Mouse (Mus musculus) liver, embryonic 13.5 days (tissue): ENCODE data around the gene Grn. TPM values are rescaled to one million over a fixed set of nuclear protein-coding genes. Genes with fewer than 3 reads are reported as not detected.
A peak's percentile ranks its signal among the peaks of the same experiment; 100 is the strongest.
"Not testable (repeated sequence)": the region's sequence is repeated elsewhere in the genome, so short reads cannot be mapped to it uniquely, and the experiment has no call there.

Experiments
- ATAC-seq: fragments of 200-750 bp; cut with Nextera tagmentation; 2 replicates; pipeline ENCODE4 v1.8.0; 2017; ENCODE audit warnings: low read depth, mild to moderate bottlenecking, moderate number of reproducible peaks, moderate library complexity
- DNase-seq: peaks from one replicate; pipeline ENCODE4 v3.0.0; 2022
- H3K27ac ChIP-seq: fragments of 300-500 bp; sonication (generic); 2 replicates; pipeline ENCODE4 v1.5.1; 2015; ENCODE audit warnings: moderate library complexity, mild to moderate bottlenecking, inconsistent platforms
- H3K27me3 ChIP-seq: fragments of 300-500 bp; sonication (generic); 2 replicates; pipeline ENCODE4 v1.6.1; 2015; ENCODE audit warnings: mild to moderate bottlenecking, inconsistent platforms
- H3K36me3 ChIP-seq: fragments of 300-500 bp; sonication (generic); 2 replicates; pipeline ENCODE4 v1.6.1; 2015; ENCODE audit warnings: mild to moderate bottlenecking, inconsistent platforms
- H3K4me1 ChIP-seq: fragments of 300-500 bp; sonication (generic); replicated peaks from 2 replicates; pipeline ENCODE4 v1.6.1; 2015; ENCODE audit warnings: inconsistent platforms
- H3K4me2 ChIP-seq: fragments of 300-500 bp; sonication (generic); 2 replicates; pipeline ENCODE4 v1.6.1; 2015; ENCODE audit warnings: inconsistent platforms, mild to moderate bottlenecking, moderate library complexity
- H3K4me3 ChIP-seq: fragments of 300-500 bp; sonication (generic); replicated peaks from 2 replicates; pipeline ENCODE4 v1.5.1; 2015; ENCODE audit warnings: mild to moderate bottlenecking, inconsistent platforms
- H3K9ac ChIP-seq: fragments of 300-500 bp; sonication (generic); 2 replicates; pipeline ENCODE4 v1.6.1; 2015; ENCODE audit warnings: mild to moderate bottlenecking, inconsistent platforms
- H3K9me3 ChIP-seq: fragments of 300-500 bp; sonication (generic); replicated peaks from 2 replicates; pipeline ENCODE4 v1.6.1; 2016; ENCODE audit warnings: inconsistent platforms
- WGBS: fragments of 180-500 bp; shearing (Covaris S2); methylation state at CpG from one replicate; pipeline ENCODE4 v1.1.7; 2015; ENCODE audit not compliant: insufficient replicate concordance; 5-methylcytosine and 5-hydroxymethylcytosine counted together
- polyA plus RNA-seq: library from polyadenylated mRNA; unstranded; fragments of >200 nt; fragmentation: Nextera tagmentation; extraction: Ambion mirVana; gene quantifications from 2 replicates; pipeline ENCODE4 v1.2.1, GENCODE M21; 2015

Gene Grn
- 59.5 and 63.3 TPM in 2 replicates for polyA plus RNA-seq

DNA sequence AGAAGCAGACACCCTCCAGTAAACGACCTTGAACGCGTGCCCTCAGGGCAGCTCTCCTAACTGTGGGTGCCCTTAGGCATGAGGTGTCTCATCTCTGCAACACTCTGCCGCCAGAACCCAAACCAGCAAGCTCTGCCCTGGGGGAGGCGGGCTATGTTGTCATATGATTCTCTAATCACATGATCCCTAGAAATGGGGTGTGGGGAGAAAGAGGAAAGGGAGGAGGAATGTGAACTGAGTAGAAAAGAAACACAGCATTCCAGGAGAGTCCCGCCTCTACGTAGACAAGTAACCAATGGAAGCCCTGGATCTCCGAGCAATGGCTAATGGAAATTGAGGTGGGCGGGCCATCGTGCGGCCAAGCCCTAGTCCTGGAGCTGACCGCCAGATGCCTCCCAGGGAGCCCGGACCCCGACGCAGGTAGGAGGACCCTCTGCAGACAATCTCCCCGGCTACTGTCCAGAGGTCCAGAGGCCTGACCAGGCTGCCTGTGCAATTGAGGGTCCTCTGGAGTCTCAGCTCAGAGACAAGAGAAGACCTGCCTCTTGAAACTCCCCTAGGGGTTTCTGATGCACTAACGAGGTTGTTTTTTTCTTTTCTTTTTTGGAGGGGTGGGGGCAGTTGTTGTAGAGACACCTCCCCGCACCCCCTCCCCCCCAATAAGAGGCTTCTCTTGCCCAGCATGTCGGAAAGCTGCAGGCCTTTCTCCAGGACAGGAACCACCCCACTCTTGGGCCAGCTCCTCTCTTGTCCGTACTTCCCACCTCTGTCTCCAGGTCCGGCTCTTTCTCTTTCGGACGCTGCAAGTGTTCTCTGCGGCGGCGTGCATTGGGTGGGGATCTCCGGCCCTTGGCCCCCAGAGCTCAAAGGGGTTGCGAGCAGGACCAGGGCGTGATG lies at the start of gene Grn:
Gene Grn (plus strand): TSS at position 195 of the 897 bp plus-strand sequence.
- Histone ChIP-seq H3K4me3 (peak within 1 kb of the TSS; percentile 67), H3K27me3 (0 out of 2 replicates have a peak, but pooled peaks cover 19% of the 10 kb centered on the region), H3K27ac (peak within 1 kb of the TSS; percentile 83), H3K36me3 (peaks cover 5% of the 10 kb centered on the region; the same call in 1 of the 2 replicates), H3K4me2 (peak within 1 kb of the TSS; percentile 94), H3K9me3 (no peaks in the 10 kb centered on the region), H3K4me1 (peaks cover 38% of the 10 kb centered on the region), H3K9ac (peak within 1 kb of the TSS; percentile 80)
- DNase-seq (peak; percentile 82), ATAC-seq (peak; percentile 87)
- 2% methylated on average over 29 of the region's 29 CpGs for WGBS

DNA sequence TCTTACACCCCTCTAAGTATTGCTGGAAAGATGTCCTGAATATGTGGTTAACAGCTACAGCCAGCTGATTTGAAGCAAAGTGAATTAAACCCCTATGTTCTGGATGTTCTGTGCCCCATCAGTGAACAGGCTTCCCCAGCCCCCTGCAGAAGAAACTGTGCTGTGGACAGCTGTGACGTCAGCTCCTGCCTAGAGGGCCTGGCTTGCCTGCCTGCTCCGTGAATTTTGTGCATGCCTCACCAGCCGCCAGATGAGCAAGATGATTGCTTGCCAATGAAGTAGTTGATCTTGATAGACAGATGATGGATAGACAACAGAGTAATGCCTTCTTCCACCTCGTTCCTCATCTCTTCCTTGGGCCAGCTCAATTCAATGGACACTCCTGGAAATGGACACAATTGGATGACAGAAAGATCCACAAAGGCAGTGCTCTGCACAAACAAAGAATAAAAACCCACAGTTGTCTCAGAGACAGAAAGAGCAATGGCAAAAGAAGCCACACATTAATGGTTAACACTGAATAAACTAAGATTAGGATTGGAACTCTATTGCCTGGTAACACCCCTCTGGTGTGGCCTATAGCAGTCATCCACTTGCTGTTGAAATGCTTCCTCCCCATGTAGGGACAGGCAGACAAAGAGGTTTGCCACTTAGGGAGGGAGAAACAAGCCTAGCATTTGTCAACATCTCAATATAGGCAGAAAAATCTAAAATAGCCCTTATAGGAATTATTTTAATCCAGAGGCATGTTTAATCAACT lies 48.6 kb upstream of the Grn start:
- 0 out of 2 replicates have a peak, but pooled peaks have one; percentile 26 for ATAC-seq
- Histone ChIP-seq H3K27ac (peak overlapping the region; percentile 65), H3K9me3 (peaks cover 10% of the 10 kb centered on the region), H3K27me3 (peaks cover 23% of the 10 kb centered on the region), H3K4me3 (no peak overlapping the region), H3K4me2 (peak overlapping the region; percentile 19), H3K36me3 (0 out of 2 replicates have a peak, but pooled peaks cover 2% of the 10 kb centered on the region), H3K4me1 (peaks cover 77% of the 10 kb centered on the region), H3K9ac (peak overlapping the region; percentile 41; the same call in 1 of the 2 replicates)
- no peak for DNase-seq
- WGBS = 44% methylated on average over 4 of the region's 4 CpGs

- peaks cover 65% of the 10 kb centered on the region for H3K4me1 ChIP-seq
- H3K9me3 ChIP-seq = peaks cover 10% of the 10 kb centered on the region
- H3K27ac ChIP-seq = peak overlapping the region; percentile 58
- no peak overlapping the region for H3K4me2 ChIP-seq
- H3K27me3 ChIP-seq = peaks cover 30% of the 10 kb centered on the region
- DNase-seq (no peak), ATAC-seq (peak; percentile 47)
- H3K36me3 ChIP-seq = 0 out of 2 replicates have a peak, but pooled peaks cover 2% of the 10 kb centered on the region
- 59% methylated on average over 3 of the region's 3 CpGs for WGBS
- peak overlapping the region; percentile 58; the same call in 1 of the 2 replicates for H3K9ac ChIP-seq
- H3K4me3 ChIP-seq = no peak overlapping the region
Observed at GRCm38 (mm10) chr11:102382794-102383193, 47.3 kb upstream of the Grn start.

DNA sequence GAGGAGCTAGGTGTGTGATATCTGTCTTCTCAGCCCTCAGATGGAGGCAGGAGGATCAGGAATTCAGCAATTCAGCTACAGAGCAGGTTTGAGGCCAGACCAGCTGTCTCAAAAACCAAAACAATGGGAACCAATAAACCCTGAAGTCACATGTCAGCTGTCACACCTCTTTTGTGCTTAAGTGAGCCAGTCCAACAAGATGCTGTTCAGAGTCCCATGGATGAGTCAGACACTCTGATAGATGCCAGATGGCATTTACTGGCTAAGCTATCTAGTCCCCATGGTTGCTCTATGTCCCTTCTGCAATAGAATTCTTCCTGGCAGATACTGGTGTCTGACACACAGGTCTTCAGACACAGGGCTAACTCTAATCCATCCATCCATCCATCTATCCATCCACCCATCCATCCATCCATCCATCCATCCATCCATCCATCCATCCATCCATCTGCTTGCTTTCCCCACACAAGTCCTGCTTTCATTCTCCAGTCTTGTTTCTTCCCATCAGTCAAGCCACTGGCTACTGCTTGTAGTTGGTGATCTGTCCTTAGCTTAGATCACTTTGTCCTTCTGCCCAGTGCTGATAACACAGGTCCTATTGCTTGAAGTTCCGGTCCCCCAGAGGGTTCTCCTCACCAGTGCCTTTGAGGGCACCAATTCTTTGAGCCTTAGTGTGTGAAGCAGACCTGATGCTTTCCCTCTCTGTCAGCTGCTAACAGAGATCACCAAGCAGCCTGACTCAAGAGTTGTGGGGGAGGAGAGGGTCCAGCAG lies 46.6 kb upstream of the Grn start:
- 28% methylated on average over 1 of the region's 1 CpGs for WGBS
- DNase-seq (no peak), ATAC-seq (peak; percentile 40; the same call in 1 of the 2 replicates)
- Histone ChIP-seq H3K27me3 (peaks cover 34% of the 10 kb centered on the region), H3K4me2 (no peak overlapping the region), H3K9me3 (peaks cover 10% of the 10 kb centered on the region), H3K4me1 (peaks cover 60% of the 10 kb centered on the region), H3K36me3 (0 out of 2 replicates have a peak, but pooled peaks cover 2% of the 10 kb centered on the region), H3K4me3 (no peak overlapping the region), H3K9ac (peak overlapping the region; percentile 58), H3K27ac (peak overlapping the region; percentile 58)

DNA sequence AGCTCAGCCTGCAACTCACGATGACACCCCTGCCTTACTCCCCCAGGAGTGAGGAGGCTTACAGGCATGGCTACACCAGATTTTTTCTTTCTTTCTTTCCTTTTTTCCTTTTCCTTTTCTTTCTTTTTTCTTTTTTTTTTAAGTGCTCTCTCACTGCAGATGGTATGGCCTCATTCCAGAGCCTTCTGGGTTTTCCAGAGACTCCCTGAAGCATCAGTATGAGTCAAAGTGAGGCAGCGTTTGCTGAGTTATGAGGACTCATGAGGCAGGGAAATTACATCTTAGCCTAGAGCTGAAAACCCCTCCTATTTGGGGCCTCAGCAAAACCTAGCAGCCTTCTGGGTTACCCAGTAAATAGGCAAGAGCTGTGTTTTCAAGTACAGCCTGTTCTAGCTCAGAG lies 45.7 kb upstream of the Grn start:
- DNase-seq = no peak
- Histone ChIP-seq H3K9me3 (0 out of 2 replicates have a peak, but pooled peaks cover 1% of the 10 kb centered on the region), H3K27ac (no peak overlapping the region; the same call in 1 of the 2 replicates), H3K27me3 (peaks cover 27% of the 10 kb centered on the region), H3K4me1 (peaks cover 60% of the 10 kb centered on the region), H3K4me2 (no peak overlapping the region), H3K9ac (peak overlapping the region; percentile 58), H3K36me3 (no peaks in the 10 kb centered on the region), H3K4me3 (no peak overlapping the region)
- ATAC-seq = no peak
- WGBS = 47% methylated on average over 2 of the region's 2 CpGs

- Histone ChIP-seq H3K36me3 (no peaks in the 10 kb centered on the region), H3K27ac (no peak overlapping the region), H3K9ac (no peak overlapping the region), H3K4me1 (peaks cover 57% of the 10 kb centered on the region), H3K27me3 (peaks cover 30% of the 10 kb centered on the region), H3K4me2 (no peak overlapping the region), H3K9me3 (no peaks in the 10 kb centered on the region), H3K4me3 (no peak overlapping the region)
- DNase-seq = no peak
- WGBS = 26% methylated on average over 4 of the region's 4 CpGs
- no peak for ATAC-seq
Observed at GRCm38 (mm10) chr11:102385075-102385474, 45.0 kb upstream of the Grn start.

DNA sequence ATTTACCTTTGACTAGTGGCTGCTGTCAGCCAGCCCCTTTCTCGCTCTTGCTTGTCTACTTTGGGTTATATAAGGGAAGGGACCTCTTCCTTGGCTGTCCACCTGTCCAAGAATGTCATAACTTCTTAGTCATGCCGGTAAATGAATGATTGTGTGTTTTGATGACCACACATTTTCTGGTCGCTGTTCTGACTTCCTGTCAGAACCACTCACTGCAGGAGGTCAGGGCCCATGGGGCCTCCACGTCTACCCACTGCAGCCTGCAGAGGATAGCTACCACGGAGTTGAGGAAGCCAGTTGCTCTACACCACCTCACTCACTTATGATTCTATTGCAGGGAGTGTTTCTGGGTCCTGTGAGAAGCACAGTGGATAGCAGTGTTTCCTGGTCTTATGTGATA lies 44.0 kb upstream of the Grn start:
- H3K27me3 ChIP-seq = peaks cover 38% of the 10 kb centered on the region
- H3K4me2 ChIP-seq = no peak overlapping the region
- H3K4me1 ChIP-seq = peaks cover 47% of the 10 kb centered on the region
- no peak for ATAC-seq
- no peaks in the 10 kb centered on the region for H3K9me3 ChIP-seq
- no peak for DNase-seq
- H3K27ac ChIP-seq = no peak overlapping the region
- peak overlapping the region; percentile 13; the same call in 1 of the 2 replicates for H3K9ac ChIP-seq
- 33% methylated on average over 5 of the region's 5 CpGs for WGBS
- H3K4me3 ChIP-seq = no peak overlapping the region
- no peaks in the 10 kb centered on the region for H3K36me3 ChIP-seq

DNA sequence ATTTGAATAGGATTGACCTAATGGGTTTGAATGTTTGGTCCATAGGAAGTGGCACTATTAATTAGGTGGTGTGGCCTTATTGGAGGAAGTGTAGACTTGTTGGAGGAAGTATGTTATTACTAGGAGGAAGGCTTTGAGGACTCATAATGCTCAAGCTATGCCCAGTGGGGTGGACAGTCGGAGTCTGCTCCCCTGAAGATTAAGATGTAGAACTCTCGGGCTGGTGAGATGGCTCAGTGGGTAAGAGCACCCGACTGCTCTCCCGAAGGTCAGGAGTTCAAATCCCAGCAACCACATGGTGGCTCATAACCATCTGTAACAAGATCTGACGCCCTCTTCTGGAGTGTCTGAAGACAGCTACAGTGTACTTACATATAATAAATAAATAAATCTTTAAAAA lies 40.7 kb upstream of the Grn start:
- ATAC-seq, H3K36me3 ChIP-seq, H3K9ac ChIP-seq, H3K9me3 ChIP-seq, H3K4me2 ChIP-seq, H3K27ac ChIP-seq, DNase-seq, H3K4me3 ChIP-seq: not testable (repeated sequence)
- Histone ChIP-seq H3K27me3 (peaks cover 70% of the 10 kb centered on the region), H3K4me1 (peaks cover 35% of the 10 kb centered on the region)
- 76% methylated on average over 4 of the region's 5 CpGs for WGBS

GRCm38 (mm10) chr11:102392441-102393237 lies 37.5 kb upstream of the Grn start:
- no peaks in the 10 kb centered on the region for H3K9me3 ChIP-seq
- no peak overlapping the region for H3K27ac ChIP-seq
- H3K4me1 ChIP-seq = peaks cover 31% of the 10 kb centered on the region
- H3K4me3 ChIP-seq = peak overlapping the region; percentile 46
- peak overlapping the region; percentile 74 for H3K4me2 ChIP-seq
- no peak for DNase-seq
- peaks cover 82% of the 10 kb centered on the region for H3K27me3 ChIP-seq
- no peak for ATAC-seq
- H3K36me3 ChIP-seq = no peaks in the 10 kb centered on the region
- H3K9ac ChIP-seq = peak overlapping the region; percentile 27
- WGBS = 17% methylated on average over 15 of the region's 15 CpGs

DNA sequence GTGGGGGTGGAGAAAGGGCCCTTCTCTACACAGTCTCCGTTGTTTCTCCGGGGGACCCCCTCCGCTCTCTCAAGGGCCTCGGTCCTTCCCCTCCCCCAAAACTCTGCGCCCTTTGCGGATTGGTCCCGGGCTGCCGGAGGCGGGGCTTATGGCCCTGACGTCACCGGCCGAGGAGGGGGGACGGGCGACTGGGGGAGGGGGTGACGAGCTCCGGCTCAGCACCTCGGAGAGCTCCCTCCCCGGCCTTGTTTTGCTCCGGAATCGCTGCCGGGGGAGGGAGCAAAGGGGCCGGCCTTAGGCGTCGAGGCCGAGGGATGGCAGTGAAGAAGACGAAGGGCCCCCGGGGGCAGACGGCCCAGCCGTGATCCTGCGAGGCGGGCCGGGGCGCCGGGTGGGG lies 36.9 kb upstream of the Grn start, which contains the start of gene Rundc3a:
Gene Rundc3a (plus strand): TSS at position 166 of the 397 bp plus-strand sequence.
- no peak within 1 kb of the TSS for H3K27ac ChIP-seq
- H3K27me3 ChIP-seq = peaks cover 83% of the 10 kb centered on the region
- peak within 1 kb of the TSS; percentile 27 for H3K9ac ChIP-seq

More for the DNA sequence above, 36.9 kb upstream of the Grn start, which contains the start of gene Rundc3a:
- Histone ChIP-seq H3K4me1 (peaks cover 31% of the 10 kb centered on the region), H3K9me3 (no peaks in the 10 kb centered on the region), H3K36me3 (no peaks in the 10 kb centered on the region), H3K4me2 (peak within 1 kb of the TSS; percentile 74), H3K4me3 (peak within 1 kb of the TSS; percentile 46)
- under 1% methylated on average over 33 of the region's 34 CpGs for WGBS
- DNase-seq = peak; percentile 68
- ATAC-seq = peak; percentile 61
